ENCODE assay signal across 7 mouse cellular contexts in genomic region chr14:30541541-30541940, GRCm38 (mm10). TPM values are rescaled to one million over a fixed set of nuclear protein-coding genes. Genes with fewer than 3 reads are reported as not detected.
DNase-seq lines count a peak whose midpoint lies in the region; ATAC-seq lines count a peak whose summit lies in the region.

No protein-coding gene starts in this region.

- no peaks in the 10 kb centered on the region for H3K4me1 ChIP-seq in midbrain, embryonic 13.5 days (replicated peaks)
- 0 out of 2 replicates have a peak, but pooled peaks cover 4% of the 10 kb centered on the region for H3K4me1 ChIP-seq in midbrain, embryonic 10.5 days

- no peak overlapping the region for H3K4me2 ChIP-seq in midbrain, embryonic 13.5 days (replicated peaks)

- H3K9me3 ChIP-seq in midbrain, embryonic 13.5 days: no peaks in the 10 kb centered on the region
- no peaks in the 10 kb centered on the region for H3K9me3 ChIP-seq in midbrain, embryonic 10.5 days (replicated peaks)

- intact Hi-C loops in heart, postnatal 14 days (cut with DNase I): no loop called here

- H3K36me3 ChIP-seq in midbrain, embryonic 13.5 days: no peaks in the 10 kb centered on the region
- no peaks in the 10 kb centered on the region for H3K36me3 ChIP-seq in midbrain, embryonic 10.5 days

- 81% methylated on average over 10 of the region's 10 CpGs for WGBS in midbrain, embryonic 13.5 days
- 84% methylated on average over 10 of the region's 10 CpGs for WGBS in midbrain, embryonic 10.5 days

- H3K27me3 ChIP-seq in midbrain, embryonic 13.5 days: no peaks in the 10 kb centered on the region
- no peaks in the 10 kb centered on the region for H3K27me3 ChIP-seq in midbrain, embryonic 10.5 days (ENCODE audit: low read depth, poor library complexity, severe bottlenecking)

- H3K27ac ChIP-seq in midbrain, embryonic 13.5 days: peak overlapping the region; percentile 30; the same call in 1 of the 2 replicates
- H3K27ac ChIP-seq in midbrain, embryonic 10.5 days (replicated peaks): no peak overlapping the region

- no peak overlapping the region for H3K9ac ChIP-seq in midbrain, embryonic 13.5 days (replicated peaks)

- no peak for DNase-seq in midbrain, embryonic 10.5 days (ENCODE audit: low spot score)
- peak; percentile 56 for DNase-seq in cerebellum, adult 9-11 months
- DNase-seq in heart, postnatal 14 days: peak; percentile 66 to 79
- DNase-seq in left cerebral cortex, adult 18-20 months (ENCODE audit: low spot score in 2 of 2): peak; percentile 50 to 54
- DNase-seq in right cerebral cortex, postnatal 4 days: peak; percentile 60
- DNase-seq in thymus, postnatal 14 days: no peak

- ATAC-seq in midbrain, embryonic 13.5 days: no peak

- H3K4me3 ChIP-seq in midbrain, embryonic 13.5 days (replicated peaks): no peak overlapping the region
- H3K4me3 ChIP-seq in midbrain, embryonic 10.5 days: no peak overlapping the region

RNA-seq across cellular contexts. Expression of gene Tkt, which starts 6.6 kb away (rescaled TPM):
- 210 and 213 TPM in 2 replicates for polyA plus RNA-seq in midbrain, embryonic 13.5 days (2015; fragmentation: Nextera tagmentation; extraction: Ambion mirVana)
- polyA plus RNA-seq in midbrain, embryonic 10.5 days (2016; fragmentation: Nextera tagmentation; extraction: Ambion mirVana): 312 and 334 TPM in 2 replicates
- 10 to 100 TPM; 35.1 to 39.2 TPM for total RNA-seq in heart, postnatal 14 days (2021)
- total RNA-seq in left cerebral cortex, adult 18-20 months (2021): 100 to 1,000 TPM; 189 to 211 TPM

RNA-seq across cellular contexts. Expression of gene Cacna1d, which starts 50.3 kb away (rescaled TPM):
- 5.5 and 5.6 TPM in 2 replicates for polyA plus RNA-seq in midbrain, embryonic 13.5 days (2015; fragmentation: Nextera tagmentation; extraction: Ambion mirVana)
- 0.90 and 1.3 TPM in 2 replicates for polyA plus RNA-seq in midbrain, embryonic 10.5 days (2016; fragmentation: Nextera tagmentation; extraction: Ambion mirVana)
- 1 to 10 TPM; 3.7 to 4.2 TPM for total RNA-seq in heart, postnatal 14 days (2021)
- 10 to 100 TPM; 44.1 to 45.4 TPM for total RNA-seq in left cerebral cortex, adult 18-20 months (2021)

Comparison
In these comparisons a context has a peak if more than half of its experiments do, and no peak if none do; other contexts are left out.
1. DNase-seq: peak in cerebellum, adult 9-11 months (single experiment), heart, postnatal 14 days (2 of 2), left cerebral cortex, adult 18-20 months (2 of 2) and right cerebral cortex, postnatal 4 days (single experiment); none in midbrain, embryonic 10.5 days (single experiment) and thymus, postnatal 14 days (single experiment).
2. RNA of gene Tkt, which starts 6.6 kb away (total RNA-seq): 189 to 211 TPM in left cerebral cortex, adult 18-20 months; 35.1 to 39.2 TPM in heart, postnatal 14 days; every median in the first group is over 4 times any median in the second.
3. RNA of gene Cacna1d, which starts 50.3 kb away (total RNA-seq): 44.1 to 45.4 TPM in left cerebral cortex, adult 18-20 months; 3.7 to 4.2 TPM in heart, postnatal 14 days; every median in the first group is over 4 times any median in the second.